Mouse (Mus musculus): ENCODE data around the gene St6galnac3. TPM values are rescaled to one million over a fixed set of nuclear protein-coding genes. Genes with fewer than 3 reads are reported as not detected.

The St6galnac3 gene
- polyA plus RNA-seq, 1 experiment from 2014 or later: 31.0 TPM

DNA sequence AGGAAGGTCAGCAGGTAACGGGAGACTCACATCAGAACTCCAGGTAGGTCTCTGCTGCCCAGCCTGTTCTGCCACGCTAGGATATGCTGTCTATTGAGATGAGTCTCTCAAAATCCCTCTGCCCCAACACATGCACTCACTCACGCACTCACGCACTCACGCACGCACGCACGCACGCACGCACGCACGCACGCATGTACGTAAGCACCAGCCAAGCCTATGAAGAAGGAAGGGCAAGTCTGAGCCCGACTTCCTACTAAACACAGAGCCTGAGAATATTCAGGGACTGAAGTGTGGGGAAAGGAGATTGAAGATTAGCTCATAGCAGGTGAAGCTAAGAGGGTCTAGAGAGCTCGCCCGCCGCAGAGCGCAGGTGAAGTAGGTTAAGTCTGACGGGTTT lies 249.5 kb downstream of the St6galnac3 start:
- Histone ChIP-seq H3K9me3 (ENCODE audit: control insufficient read depth, low read length) (no peaks in the 10 kb centered on the region), H3K4me1 (ENCODE audit: control insufficient read depth, insufficient read depth, low read length) (no peaks in the 10 kb centered on the region), H3K36me3 (ENCODE audit: control insufficient read depth, insufficient read depth, low read length) (no peaks in the 10 kb centered on the region), H3K27me3 (replicated peaks; ENCODE audit: control insufficient read depth, insufficient read depth, low read length) (no peaks in the 10 kb centered on the region), H3K9ac (ENCODE audit: low read depth, low read length) (no peak overlapping the region), H3K27ac (ENCODE audit: low read length) (no peak overlapping the region), H3K4me3 (ENCODE audit: low read length) (no peak overlapping the region), H3K4me2 (ENCODE audit: low read depth, low read length) (no peak overlapping the region)
- ATAC-seq: no peak
- WGBS: 93% methylated on average over 20 of the region's 20 CpGs

DNA sequence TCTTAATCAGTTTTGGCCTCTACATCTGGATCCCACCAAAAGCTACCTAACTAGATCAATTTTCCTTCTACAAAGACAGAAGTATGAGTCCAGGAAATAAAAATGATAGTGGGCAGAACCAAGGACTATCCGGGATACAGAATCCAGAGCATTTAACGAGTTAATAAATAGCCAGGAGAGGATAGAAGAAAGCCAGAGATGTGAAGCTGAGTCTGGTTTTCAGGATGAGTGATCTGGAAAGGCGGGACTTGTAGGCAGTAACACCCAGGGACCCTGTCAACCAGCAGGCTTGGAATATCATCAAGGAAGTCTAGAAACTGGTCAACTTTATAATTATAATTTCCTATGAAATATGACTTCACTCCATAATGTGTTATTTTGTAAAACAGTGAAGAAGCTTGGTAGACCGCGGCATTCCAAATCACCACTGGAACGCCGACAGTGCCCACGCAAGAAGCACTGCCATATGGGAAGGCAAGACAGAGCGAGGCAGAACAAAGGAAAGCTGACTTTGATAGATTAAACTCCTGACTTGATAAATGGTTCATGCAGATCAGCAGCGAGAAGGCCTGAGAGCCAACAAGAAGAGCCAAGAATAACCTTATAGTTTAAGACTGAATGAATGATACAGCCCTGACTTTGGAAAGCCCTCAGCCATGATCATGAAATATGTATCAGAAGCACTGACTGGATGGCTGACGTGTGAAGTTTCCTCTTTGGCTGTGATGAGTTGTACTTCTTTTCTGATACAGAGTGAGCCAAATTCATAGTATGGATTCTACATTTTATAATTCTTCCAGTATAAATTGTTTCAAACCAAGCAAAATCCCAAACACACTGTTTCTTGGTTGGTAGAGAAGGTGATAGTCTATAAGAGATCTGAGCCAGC lies 252.1 kb downstream of the St6galnac3 start:
- H3K4me3 ChIP-seq (ENCODE audit: low read length): no peak overlapping the region
- H3K27me3 ChIP-seq (replicated peaks; ENCODE audit: control insufficient read depth, insufficient read depth, low read length): no peaks in the 10 kb centered on the region
- no peak overlapping the region for H3K27ac ChIP-seq (ENCODE audit: low read length)
- no peak overlapping the region for H3K4me2 ChIP-seq (ENCODE audit: low read depth, low read length)
- no peaks in the 10 kb centered on the region for H3K36me3 ChIP-seq (ENCODE audit: control insufficient read depth, insufficient read depth, low read length)
- WGBS: 79% methylated on average over 11 of the region's 11 CpGs
- no peaks in the 10 kb centered on the region for H3K9me3 ChIP-seq (ENCODE audit: control insufficient read depth, low read length)
- H3K4me1 ChIP-seq (ENCODE audit: control insufficient read depth, insufficient read depth, low read length): no peaks in the 10 kb centered on the region
- H3K9ac ChIP-seq (ENCODE audit: low read depth, low read length): no peak overlapping the region
- no peak for ATAC-seq

DNA sequence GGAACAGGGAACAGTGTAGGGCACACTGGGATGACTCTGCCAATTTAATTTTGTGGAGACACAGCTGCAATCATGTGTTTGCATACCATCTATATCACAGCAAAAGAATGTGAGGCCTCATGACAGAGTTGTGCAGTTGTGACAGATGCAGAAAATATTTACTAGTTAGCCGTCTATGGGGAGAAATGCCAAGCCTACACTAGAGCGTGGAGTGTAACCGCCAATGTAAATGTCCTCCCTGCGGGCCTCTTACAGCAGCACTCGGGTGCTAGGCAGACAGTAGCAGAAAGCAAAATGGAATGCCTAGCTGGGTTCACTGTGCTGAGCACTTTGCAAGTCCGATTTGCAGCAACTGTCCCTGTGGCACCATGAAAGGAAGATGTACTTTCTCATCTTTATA lies 261.1 kb downstream of the St6galnac3 start:
- no peak for ATAC-seq
- H3K27me3 ChIP-seq (replicated peaks; ENCODE audit: control insufficient read depth, insufficient read depth, low read length): no peaks in the 10 kb centered on the region
- 81% methylated on average over 6 of the region's 6 CpGs for WGBS
- H3K27ac ChIP-seq (ENCODE audit: low read length): no peak overlapping the region
- H3K4me2 ChIP-seq (ENCODE audit: low read depth, low read length): no peak overlapping the region
- no peaks in the 10 kb centered on the region for H3K4me1 ChIP-seq (ENCODE audit: control insufficient read depth, insufficient read depth, low read length)
- 0 out of 2 replicates have a peak, but pooled peaks cover 3% of the 10 kb centered on the region for H3K36me3 ChIP-seq (ENCODE audit: control insufficient read depth, insufficient read depth, low read length)
- H3K9me3 ChIP-seq (ENCODE audit: control insufficient read depth, low read length): no peaks in the 10 kb centered on the region
- H3K9ac ChIP-seq (ENCODE audit: low read depth, low read length): no peak overlapping the region
- H3K4me3 ChIP-seq (ENCODE audit: low read length): no peak overlapping the region

DNA sequence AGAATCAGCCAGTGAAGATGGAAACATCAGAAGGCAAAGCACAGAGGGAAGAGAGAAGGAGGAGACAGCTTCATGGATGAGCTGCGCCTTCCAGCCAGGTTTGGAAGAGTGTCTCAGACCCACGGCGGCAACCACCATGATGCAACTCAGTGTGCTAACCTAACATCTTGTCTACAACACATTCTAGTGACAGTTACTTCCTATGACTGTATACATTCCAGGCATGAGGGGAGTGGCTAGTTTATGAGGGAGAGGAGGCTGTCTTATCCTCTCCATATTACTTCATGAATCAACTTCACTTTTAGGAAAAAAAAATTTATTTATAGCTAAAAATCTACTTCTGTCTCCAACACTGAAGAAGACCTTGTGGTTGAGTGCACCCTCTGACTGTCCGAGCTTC lies 264.8 kb downstream of the St6galnac3 start:
- Histone ChIP-seq H3K9me3 (ENCODE audit: control insufficient read depth, low read length) (no peaks in the 10 kb centered on the region), H3K27me3 (replicated peaks; ENCODE audit: control insufficient read depth, insufficient read depth, low read length) (no peaks in the 10 kb centered on the region), H3K9ac (ENCODE audit: low read depth, low read length) (no peak overlapping the region), H3K27ac (ENCODE audit: low read length) (no peak overlapping the region), H3K4me3 (ENCODE audit: low read length) (no peak overlapping the region), H3K4me2 (ENCODE audit: low read depth, low read length) (no peak overlapping the region), H3K36me3 (ENCODE audit: control insufficient read depth, insufficient read depth, low read length) (no peaks in the 10 kb centered on the region), H3K4me1 (ENCODE audit: control insufficient read depth, insufficient read depth, low read length) (no peaks in the 10 kb centered on the region)
- no peak for ATAC-seq
- whole genome bisulfite sequencing: 97% methylated on average over 4 of the region's 4 CpGs

DNA sequence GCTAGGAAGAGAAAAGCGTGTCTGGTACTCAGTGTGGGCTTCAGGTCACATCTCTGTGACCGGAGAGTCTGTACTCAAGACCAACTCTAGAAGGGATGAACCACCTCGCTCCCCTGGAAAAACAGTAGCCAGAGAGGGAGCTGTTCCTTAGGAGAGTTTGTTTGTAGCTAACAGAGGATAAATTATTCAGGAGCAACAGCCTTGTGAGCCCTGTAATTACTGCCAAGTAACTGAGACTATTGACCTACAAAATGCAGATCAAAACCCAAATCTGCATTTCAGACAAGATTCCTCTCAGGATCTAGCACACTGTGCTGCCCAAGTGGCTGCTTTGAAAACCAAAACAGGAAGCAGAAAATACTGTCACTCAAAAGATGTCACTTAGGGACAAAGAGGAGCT lies 266.4 kb downstream of the St6galnac3 start:
- no peak overlapping the region for H3K4me3 ChIP-seq (ENCODE audit: low read length)
- no peak overlapping the region for H3K27ac ChIP-seq (ENCODE audit: low read length)
- no peaks in the 10 kb centered on the region for H3K9me3 ChIP-seq (ENCODE audit: control insufficient read depth, low read length)
- H3K4me1 ChIP-seq (ENCODE audit: control insufficient read depth, insufficient read depth, low read length): no peaks in the 10 kb centered on the region
- H3K9ac ChIP-seq (ENCODE audit: low read depth, low read length): no peak overlapping the region
- H3K4me2 ChIP-seq (ENCODE audit: low read depth, low read length): no peak overlapping the region
- no peaks in the 10 kb centered on the region for H3K36me3 ChIP-seq (ENCODE audit: control insufficient read depth, insufficient read depth, low read length)
- ATAC-seq: no peak
- no peaks in the 10 kb centered on the region for H3K27me3 ChIP-seq (replicated peaks; ENCODE audit: control insufficient read depth, insufficient read depth, low read length)
- 82% methylated on average over 3 of the region's 3 CpGs for WGBS

DNA sequence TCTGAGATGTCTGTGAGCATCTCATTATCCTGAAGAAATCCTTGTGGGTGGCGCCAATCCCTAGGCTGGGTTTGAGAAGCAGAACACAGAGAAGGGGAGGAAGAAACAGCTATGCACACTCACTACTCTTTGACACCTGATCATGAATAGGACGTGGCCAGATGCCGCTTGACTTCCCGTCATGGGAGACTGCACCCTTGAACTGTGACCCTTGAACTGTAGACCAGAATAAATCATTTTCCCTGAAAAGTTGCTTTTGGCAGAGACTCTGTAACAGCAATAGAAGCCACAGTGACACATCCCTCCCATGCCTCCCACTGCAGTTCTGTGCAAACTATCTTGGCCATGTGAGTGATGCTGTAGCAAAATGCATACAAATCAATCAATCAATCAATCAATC lies 267.3 kb downstream of the St6galnac3 start:
- no peak overlapping the region for H3K4me2 ChIP-seq (ENCODE audit: low read depth, low read length)
- no peaks in the 10 kb centered on the region for H3K36me3 ChIP-seq (ENCODE audit: control insufficient read depth, insufficient read depth, low read length)
- no peaks in the 10 kb centered on the region for H3K9me3 ChIP-seq (ENCODE audit: control insufficient read depth, low read length)
- 88% methylated on average over 4 of the region's 4 CpGs for WGBS
- no peak for ATAC-seq
- no peak overlapping the region for H3K4me3 ChIP-seq (ENCODE audit: low read length)
- H3K27ac ChIP-seq (ENCODE audit: low read length): no peak overlapping the region
- no peaks in the 10 kb centered on the region for H3K4me1 ChIP-seq (ENCODE audit: control insufficient read depth, insufficient read depth, low read length)
- H3K27me3 ChIP-seq (replicated peaks; ENCODE audit: control insufficient read depth, insufficient read depth, low read length): no peaks in the 10 kb centered on the region
- H3K9ac ChIP-seq (ENCODE audit: low read depth, low read length): no peak overlapping the region

DNA sequence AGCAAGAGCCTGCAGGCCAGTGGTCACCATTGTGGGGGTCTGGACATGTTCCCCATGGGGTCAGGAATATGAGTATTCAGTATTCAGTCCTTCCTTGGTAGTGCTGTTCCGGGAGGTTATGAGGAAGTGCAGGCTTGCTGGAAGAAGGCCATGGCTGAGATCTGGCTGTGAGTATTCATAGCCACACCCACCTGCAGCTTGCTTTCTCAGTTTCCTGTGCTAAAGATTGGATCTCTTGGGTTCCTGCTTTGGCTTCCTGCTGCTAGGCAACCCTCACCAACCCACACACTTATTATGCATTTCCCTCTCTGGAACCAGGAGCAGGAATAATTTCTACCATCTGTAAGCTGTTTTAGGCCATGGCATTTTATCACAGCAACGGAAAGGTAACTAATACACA lies 267.8 kb downstream of the St6galnac3 start:
- WGBS: 68% methylated on average over 2 of the region's 2 CpGs
- ATAC-seq: 0 out of 2 replicates have a peak, but pooled peaks have one; percentile 21

DNA sequence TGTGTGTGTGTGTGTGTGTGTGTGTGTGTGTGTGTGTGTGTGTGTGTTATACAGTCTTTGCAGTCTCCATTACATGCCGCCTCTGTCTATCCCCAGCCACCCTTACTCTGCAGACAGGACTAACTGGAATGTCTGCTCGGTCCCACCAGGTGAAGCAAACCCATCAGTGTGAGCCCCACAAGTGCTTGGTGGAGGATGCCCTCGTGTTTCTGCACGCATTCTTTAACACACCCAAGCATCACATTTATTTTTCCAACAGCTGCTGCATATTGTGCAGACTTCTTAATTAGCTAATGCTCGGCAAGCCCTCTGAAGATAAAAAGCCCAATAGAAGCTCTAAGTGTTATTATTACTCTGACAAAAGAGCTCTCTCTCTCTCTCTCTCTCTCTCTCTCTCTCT lies 268.7 kb downstream of the St6galnac3 start:
- no peak overlapping the region for H3K9ac ChIP-seq (ENCODE audit: low read depth, low read length)
- no peaks in the 10 kb centered on the region for H3K27me3 ChIP-seq (replicated peaks; ENCODE audit: control insufficient read depth, insufficient read depth, low read length)
- no peak overlapping the region for H3K4me3 ChIP-seq (ENCODE audit: low read length)
- no peak for ATAC-seq
- H3K9me3 ChIP-seq (ENCODE audit: control insufficient read depth, low read length): no peaks in the 10 kb centered on the region
- 83% methylated on average over 5 of the region's 5 CpGs for WGBS
- no peak overlapping the region for H3K27ac ChIP-seq (ENCODE audit: low read length)
- no peaks in the 10 kb centered on the region for H3K36me3 ChIP-seq (ENCODE audit: control insufficient read depth, insufficient read depth, low read length)
- peaks cover 4% of the 10 kb centered on the region; the same call in 1 of the 2 replicates for H3K4me1 ChIP-seq (ENCODE audit: control insufficient read depth, insufficient read depth, low read length)
- H3K4me2 ChIP-seq (ENCODE audit: low read depth, low read length): no peak overlapping the region

More for the DNA sequence above, 267.8 kb downstream of the St6galnac3 start:
- Histone ChIP-seq H3K4me3 (ENCODE audit: low read length) (no peak overlapping the region), H3K27me3 (replicated peaks; ENCODE audit: control insufficient read depth, insufficient read depth, low read length) (no peaks in the 10 kb centered on the region), H3K4me2 (ENCODE audit: low read depth, low read length) (no peak overlapping the region), H3K36me3 (ENCODE audit: control insufficient read depth, insufficient read depth, low read length) (no peaks in the 10 kb centered on the region), H3K9me3 (ENCODE audit: control insufficient read depth, low read length) (no peaks in the 10 kb centered on the region), H3K4me1 (ENCODE audit: control insufficient read depth, insufficient read depth, low read length) (peaks cover 4% of the 10 kb centered on the region; the same call in 1 of the 2 replicates), H3K9ac (ENCODE audit: low read depth, low read length) (no peak overlapping the region), H3K27ac (ENCODE audit: low read length) (no peak overlapping the region)

DNA sequence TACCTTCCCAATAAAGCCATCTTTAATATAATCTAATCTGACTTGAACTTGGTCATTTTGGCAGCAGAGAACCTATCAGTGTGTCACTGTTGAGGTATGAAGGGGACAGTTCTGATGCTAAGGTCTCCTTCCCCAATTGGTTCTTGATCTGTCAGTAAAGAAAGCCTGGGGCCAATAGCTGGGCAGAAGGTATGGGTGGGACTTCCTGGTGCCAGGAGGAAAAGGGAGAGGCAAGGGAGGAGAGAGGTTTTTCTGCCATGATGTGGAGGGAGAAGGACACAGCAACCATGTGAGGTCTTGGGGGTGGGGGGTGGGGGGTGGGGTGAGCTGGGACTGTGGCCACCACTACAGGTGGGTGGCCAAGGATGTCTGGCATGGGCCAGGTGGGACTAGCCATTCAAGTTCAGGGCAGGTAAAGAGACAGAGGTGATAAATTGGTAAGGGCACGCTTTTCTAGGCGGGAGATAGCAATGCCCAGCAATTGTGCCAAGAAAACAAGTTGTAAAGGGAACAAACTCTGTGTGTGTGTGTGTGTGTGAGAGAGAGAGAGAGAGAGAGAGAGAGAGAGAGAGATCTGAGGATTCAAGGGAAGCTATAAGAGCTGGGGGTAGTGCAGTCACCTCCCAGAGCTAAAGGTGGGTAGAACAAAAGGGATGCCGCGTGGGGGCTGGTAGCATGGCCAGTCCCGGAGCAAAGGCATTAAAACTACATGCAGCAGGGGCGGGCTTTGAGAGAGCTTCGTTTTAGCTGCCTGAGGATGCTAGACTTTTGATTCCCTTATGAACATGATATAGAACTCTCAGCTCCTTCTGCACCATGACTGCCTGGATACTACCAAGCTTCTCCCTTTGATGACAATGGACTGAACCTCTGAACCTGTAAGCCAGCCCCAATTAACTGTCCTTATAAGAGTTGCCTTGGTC lies 271.6 kb downstream of the St6galnac3 start:
- no peaks in the 10 kb centered on the region for H3K36me3 ChIP-seq (ENCODE audit: control insufficient read depth, insufficient read depth, low read length)
- no peak overlapping the region for H3K27ac ChIP-seq (ENCODE audit: low read length)
- no peaks in the 10 kb centered on the region for H3K9me3 ChIP-seq (ENCODE audit: control insufficient read depth, low read length)
- no peaks in the 10 kb centered on the region for H3K27me3 ChIP-seq (replicated peaks; ENCODE audit: control insufficient read depth, insufficient read depth, low read length)
- ATAC-seq: no peak
- 92% methylated on average over 7 of the region's 7 CpGs for WGBS
- no peak overlapping the region for H3K9ac ChIP-seq (ENCODE audit: low read depth, low read length)
- no peak overlapping the region for H3K4me3 ChIP-seq (ENCODE audit: low read length)
- peaks cover 4% of the 10 kb centered on the region; the same call in 1 of the 2 replicates for H3K4me1 ChIP-seq (ENCODE audit: control insufficient read depth, insufficient read depth, low read length)
- H3K4me2 ChIP-seq (ENCODE audit: low read depth, low read length): no peak overlapping the region
